Mouse (Mus musculus) neural tube, embryonic 11.5 days (tissue): ENCODE measurements around the gene Fmnl3. TPM values are rescaled to one million over a fixed set of nuclear protein-coding genes. Genes with fewer than 3 reads are reported as not detected.

ENCODE experiments used
- polyA plus RNA-seq: library from polyadenylated mRNA; unstranded; fragments of >200 nt; fragmentation: Nextera tagmentation; extraction: Ambion mirVana; gene quantifications from 2 replicates; pipeline ENCODE4 v1.2.1, GENCODE M21; 2014

Gene Fmnl3
- polyA plus RNA-seq, 1 experiment from 2014 or later: 13.7 TPM

Other genes starting within 250 kb of the Fmnl3 start
- gene Spats2, start 244.6 kb downstream of the Fmnl3 start, polyA plus RNA-seq: 63.3 and 63.7 TPM in 2 replicates
- 0.44 and 0.70 TPM in 2 replicates for gene Kcnh3, start 145.6 kb downstream of the Fmnl3 start, polyA plus RNA-seq
- gene Mcrs1, start 118.5 kb downstream of the Fmnl3 start, polyA plus RNA-seq: 188 and 193 TPM in 2 replicates
- 50.4 and 55.8 TPM in 2 replicates for gene Prpf40b, start 75.4 kb downstream of the Fmnl3 start, polyA plus RNA-seq
- 0.07 TPM in 1 of 2 replicates, not detected in the other for gene Fam186b, start 74.6 kb downstream of the Fmnl3 start, polyA plus RNA-seq
- 237 and 246 TPM in 2 replicates for gene Tmbim6, start 22.4 kb upstream of the Fmnl3 start, polyA plus RNA-seq
- gene Nckap5l, start 87.3 kb upstream of the Fmnl3 start, polyA plus RNA-seq: 14.9 TPM in 2 replicates
- 17.6 and 18.1 TPM in 2 replicates for gene Bcdin3d, start 104.2 kb upstream of the Fmnl3 start, polyA plus RNA-seq
- gene Faim2, start 157.7 kb upstream of the Fmnl3 start, polyA plus RNA-seq: 1.5 and 2.3 TPM in 2 replicates
- gene Aqp2, start 208.6 kb upstream of the Fmnl3 start, polyA plus RNA-seq: not detected in 2 replicates
- 0.27 and 0.59 TPM in 2 replicates for gene Aqp5, start 220.3 kb upstream of the Fmnl3 start, polyA plus RNA-seq
- 0.64 and 0.66 TPM in 2 replicates for gene Aqp6, start 230.9 kb upstream of the Fmnl3 start, polyA plus RNA-seq